Comparison of ENCODE assay signal across 8 mouse cellular contexts in genomic region chr10:99641784-99642183, GRCm38 (mm10).
DNase-seq lines count a peak whose midpoint lies in the region; ATAC-seq lines count a peak whose summit lies in the region.
"Had no signal": no experiment of that assay in that cellular context is flagged by ENCODE, and none has a peak within 500 bp of the region (broad histone marks: within the 10 kb centered on the region; RNA-seq: fewer than 3 reads in every experiment).

No protein-coding gene starts in this region.

- DNase-seq in NIH3T3 (ENCODE audit: low read depth): peak; percentile 84
- DNase-seq in cerebellum, adult 9-11 months: peak; percentile 6
- peak; percentile 37 to 59 for DNase-seq in frontal cortex, postnatal 14 days (ENCODE audit: low spot score in 2 of 2)
- DNase-seq in hindlimb bud, embryonic 11.5 days (ENCODE audit: extremely low spot score, low read depth, low spot score): peak; percentile 41
- peak; percentile 55 to 65 for DNase-seq in left cerebral cortex, adult 18-20 months (ENCODE audit: low spot score in 2 of 2)
- peak; percentile 61 for DNase-seq in right cerebral cortex, postnatal 4 days
- DNase-seq: liver, embryonic 13.5 days had no signal

- H3K27ac ChIP-seq in midbrain, embryonic 13.5 days: no peak overlapping the region
- H3K27ac ChIP-seq: liver, embryonic 13.5 days had no signal

- WGBS in midbrain, embryonic 13.5 days: 12% methylated on average over 11 of the region's 11 CpGs

- peak; percentile 76 for ATAC-seq in midbrain, embryonic 13.5 days

- H3K27me3 ChIP-seq in midbrain, embryonic 13.5 days: 0 out of 2 replicates have a peak, but pooled peaks cover 3% of the 10 kb centered on the region
- H3K27me3 ChIP-seq: liver, embryonic 13.5 days had no signal

- H3K4me2 ChIP-seq in midbrain, embryonic 13.5 days (replicated peaks): no peak overlapping the region
- H3K4me2 ChIP-seq: liver, embryonic 13.5 days had no signal

- no peak overlapping the region for H3K9ac ChIP-seq in midbrain, embryonic 13.5 days (replicated peaks)
- H3K9ac ChIP-seq: liver, embryonic 13.5 days had no signal

- no peaks in the 10 kb centered on the region for H3K9me3 ChIP-seq in midbrain, embryonic 13.5 days
- H3K9me3 ChIP-seq: liver, embryonic 13.5 days had no signal

- no peaks in the 10 kb centered on the region for H3K36me3 ChIP-seq in midbrain, embryonic 13.5 days
- H3K36me3 ChIP-seq: liver, embryonic 13.5 days had no signal

- H3K4me1 ChIP-seq in midbrain, embryonic 13.5 days (replicated peaks): no peaks in the 10 kb centered on the region
- H3K4me1 ChIP-seq: liver, embryonic 13.5 days had no signal

- H3K4me3 ChIP-seq in midbrain, embryonic 13.5 days (replicated peaks): no peak overlapping the region
- H3K4me3 ChIP-seq: liver, embryonic 13.5 days had no signal

Comparison
In these comparisons a context has a peak if more than half of its experiments do, and no peak if none do; other contexts are left out.
1. DNase-seq: peak in every context shown above with its lines; median percentile 84 in NIH3T3; 61 in right cerebral cortex, postnatal 4 days; 60 in left cerebral cortex, adult 18-20 months; 48 in frontal cortex, postnatal 14 days; 41 in hindlimb bud, embryonic 11.5 days; 6 in cerebellum, adult 9-11 months.